Mouse (Mus musculus) splenic B cell, adult 2 months (primary cell): ENCODE measurements around the gene Golgb1.
"Not testable (repeated sequence)": the region's sequence is repeated elsewhere in the genome, so short reads cannot be mapped to it uniquely, and the experiment has no call there.

Source experiments
- DNase-seq: peaks from one replicate; pipeline ENCODE4 v3.0.0-alpha.2; 2011; ENCODE audit warnings: low read depth, low spot score
- H3K27me3 ChIP-seq: 2 replicates; pipeline ENCODE4 v1.6.1; 2012; ENCODE audit warnings: mild to moderate bottlenecking, low read length, moderate library complexity, mixed read lengths; ENCODE audit not compliant: control insufficient read depth, poor library complexity, insufficient read depth, severe bottlenecking
- H3K36me3 ChIP-seq: 2 replicates; pipeline ENCODE4 v1.6.1; 2012; ENCODE audit warnings: mild to moderate bottlenecking, low read length, moderate library complexity, mixed read lengths; ENCODE audit not compliant: control insufficient read depth, poor library complexity, insufficient read depth, severe bottlenecking

The Golgb1 gene

GRCm38 (mm10) chr16:36874583-36875275, at the start of gene Golgb1, which contains the start of gene Eaf2:
Gene Golgb1, plus strand, starts transcription at chr16:36875140.
Gene Eaf2, minus strand, starts transcription at chr16:36875003.
- Histone ChIP-seq H3K27me3 (no peaks in the 10 kb centered on the region), H3K36me3 (no peaks in the 10 kb centered on the region; the same call in 1 of the 2 replicates)
- peak; percentile 100 for DNase-seq

GRCm38 (mm10) chr16:36827611-36828053, 47.3 kb upstream of the Golgb1 start:
- peak; percentile 47 for DNase-seq
- Histone ChIP-seq H3K36me3 (no peaks in the 10 kb centered on the region), H3K27me3 (no peaks in the 10 kb centered on the region)

- Histone ChIP-seq H3K27me3 (no peaks in the 10 kb centered on the region), H3K36me3 (no peaks in the 10 kb centered on the region)
- peak; percentile 84 for DNase-seq
Measured at GRCm38 (mm10) chr16:36828054-36828786, 46.7 kb upstream of the Golgb1 start, which contains the start of gene Iqcb1. Gene Iqcb1, plus strand, starts transcription at chr16:36828385.

GRCm38 (mm10) chr16:36828820-36829219, 46.1 kb upstream of the Golgb1 start:
- no peak for DNase-seq
- Histone ChIP-seq H3K36me3 (no peaks in the 10 kb centered on the region), H3K27me3 (no peaks in the 10 kb centered on the region)

GRCm38 (mm10) chr16:36846894-36847293, 28.0 kb upstream of the Golgb1 start:
- not testable (repeated sequence) for H3K36me3 ChIP-seq, DNase-seq, H3K27me3 ChIP-seq

- H3K27me3 ChIP-seq: no peaks in the 10 kb centered on the region
- no peaks in the 10 kb centered on the region for H3K36me3 ChIP-seq
- DNase-seq: no peak
Measured at GRCm38 (mm10) chr16:36851202-36851601, 23.7 kb upstream of the Golgb1 start.

- Histone ChIP-seq H3K27me3 (no peaks in the 10 kb centered on the region), H3K36me3 (peaks cover 1% of the 10 kb centered on the region; the same call in 1 of the 2 replicates)
- DNase-seq: no peak
Measured at GRCm38 (mm10) chr16:36863585-36863984, 11.4 kb upstream of the Golgb1 start.

- DNase-seq: no peak
- Histone ChIP-seq H3K36me3 (peaks cover 2% of the 10 kb centered on the region; the same call in 1 of the 2 replicates), H3K27me3 (no peaks in the 10 kb centered on the region)
Measured at GRCm38 (mm10) chr16:36869442-36869841, 5.5 kb upstream of the Golgb1 start.

- H3K27me3 ChIP-seq: no peaks in the 10 kb centered on the region
- no peak for DNase-seq
Measured at GRCm38 (mm10) chr16:36875276-36875851, 424 bp downstream of the Golgb1 start.

GRCm38 (mm10) chr16:36877316-36877715, 2.4 kb downstream of the Golgb1 start:
- DNase-seq: peak; percentile 72

More at GRCm38 (mm10) chr16:36875276-36875851, 424 bp downstream of the Golgb1 start:
- H3K36me3 ChIP-seq: no peaks in the 10 kb centered on the region; the same call in 1 of the 2 replicates

GRCm38 (mm10) chr16:36882737-36883343, 7.9 kb downstream of the Golgb1 start:
- H3K36me3 ChIP-seq: no peaks in the 10 kb centered on the region; the same call in 1 of the 2 replicates
- DNase-seq: no peak
- no peaks in the 10 kb centered on the region for H3K27me3 ChIP-seq

More at GRCm38 (mm10) chr16:36877316-36877715, 2.4 kb downstream of the Golgb1 start:
- Histone ChIP-seq H3K36me3 (no peaks in the 10 kb centered on the region), H3K27me3 (no peaks in the 10 kb centered on the region)

- Histone ChIP-seq H3K27me3 (no peaks in the 10 kb centered on the region), H3K36me3 (peaks cover 5% of the 10 kb centered on the region)
- DNase-seq: peak; percentile 67
Measured at GRCm38 (mm10) chr16:36884881-36885280, 9.9 kb downstream of the Golgb1 start.

GRCm38 (mm10) chr16:36885912-36886311, 11.0 kb downstream of the Golgb1 start:
- Histone ChIP-seq H3K36me3 (peaks cover 7% of the 10 kb centered on the region), H3K27me3 (no peaks in the 10 kb centered on the region)
- no peak for DNase-seq

GRCm38 (mm10) chr16:36887546-36887945, 12.6 kb downstream of the Golgb1 start:
- Histone ChIP-seq H3K27me3 (no peaks in the 10 kb centered on the region), H3K36me3 (peaks cover 7% of the 10 kb centered on the region)
- no peak for DNase-seq
